Mouse (Mus musculus): ENCODE data around the gene Rln3.

The Rln3 gene

GRCm38 (mm10) chr8:84065457-84066072 is 20.8 kb upstream of the Rln3 start:
- DNase-seq (ENCODE audit: low spot score), result peak; percentile 20

GRCm38 (mm10) chr8:84065037-84065436 is 20.2 kb upstream of the Rln3 start, which contains the start of gene Gm10643:
TSS of gene Gm10643 (minus strand) at chr8:84065137.
- no peak for DNase-seq (ENCODE audit: low spot score)

- DNase-seq (ENCODE audit: low spot score), result no peak
Observed at GRCm38 (mm10) chr8:84063861-84064610, 19.2 kb upstream of the Rln3 start.

- DNase-seq (ENCODE audit: low spot score), result no peak
Observed at GRCm38 (mm10) chr8:84060245-84060644, 15.4 kb upstream of the Rln3 start.

GRCm38 (mm10) chr8:84059226-84059625 is 14.4 kb upstream of the Rln3 start:
- DNase-seq (ENCODE audit: low spot score), result no peak

- no peak for DNase-seq (ENCODE audit: low spot score)
Observed at GRCm38 (mm10) chr8:84057827-84058226, 13.0 kb upstream of the Rln3 start.

GRCm38 (mm10) chr8:84053229-84053628 is 8.4 kb upstream of the Rln3 start:
- DNase-seq (ENCODE audit: low spot score), result no peak

GRCm38 (mm10) chr8:84052746-84053145 is 7.9 kb upstream of the Rln3 start:
- DNase-seq (ENCODE audit: low spot score), result no peak

- no peak for DNase-seq (ENCODE audit: low spot score)
Observed at GRCm38 (mm10) chr8:84048171-84048570, 3.4 kb upstream of the Rln3 start.

- DNase-seq (ENCODE audit: low spot score), result no peak
Observed at GRCm38 (mm10) chr8:84046505-84046904, 1.7 kb upstream of the Rln3 start.

- no peak for DNase-seq (ENCODE audit: low spot score)
Observed at GRCm38 (mm10) chr8:84044103-84044502, 697 bp downstream of the Rln3 start.

GRCm38 (mm10) chr8:84042948-84043342 is 1.9 kb downstream of the Rln3 start:
- DNase-seq (ENCODE audit: low spot score), result no peak

- no peak for DNase-seq (ENCODE audit: low spot score)
Observed at GRCm38 (mm10) chr8:84042066-84042947, 2.5 kb downstream of the Rln3 start, which contains the start of gene Il27ra. TSS of gene Il27ra (minus strand) at chr8:84042589.

- DNase-seq (ENCODE audit: low spot score), result peak; percentile 65
Observed at GRCm38 (mm10) chr8:84039050-84039449, 5.8 kb downstream of the Rln3 start.

- no peak for DNase-seq (ENCODE audit: low spot score)
Observed at GRCm38 (mm10) chr8:84038015-84038414, 6.8 kb downstream of the Rln3 start.

- DNase-seq (ENCODE audit: low spot score), result no peak
Observed at GRCm38 (mm10) chr8:84032777-84033176, 12.0 kb downstream of the Rln3 start.

GRCm38 (mm10) chr8:84029272-84029671 is 15.5 kb downstream of the Rln3 start:
- DNase-seq (ENCODE audit: low spot score), result no peak

- DNase-seq (ENCODE audit: low spot score), result no peak
Observed at GRCm38 (mm10) chr8:84027449-84027848, 17.4 kb downstream of the Rln3 start.

GRCm38 (mm10) chr8:84025863-84026262 is 18.9 kb downstream of the Rln3 start:
- no peak for DNase-seq (ENCODE audit: low spot score)

- DNase-seq (ENCODE audit: low spot score), result no peak
Observed at GRCm38 (mm10) chr8:84024171-84024570, 20.6 kb downstream of the Rln3 start.

GRCm38 (mm10) chr8:84023631-84024030 is 21.2 kb downstream of the Rln3 start:
- no peak for DNase-seq (ENCODE audit: low spot score)

GRCm38 (mm10) chr8:84023085-84023484 is 21.7 kb downstream of the Rln3 start:
- no peak for DNase-seq (ENCODE audit: low spot score)

- DNase-seq (ENCODE audit: low spot score), result no peak
Observed at GRCm38 (mm10) chr8:84021569-84021968, 23.2 kb downstream of the Rln3 start.
